Mouse (Mus musculus): ENCODE measurements around the gene Zfp512b. TPM values are rescaled to one million over a fixed set of nuclear protein-coding genes. Genes with fewer than 3 reads are reported as not detected.

The Zfp512b gene
- 15.3 TPM for polyA plus RNA-seq (2017; shearing (Covaris generic))

GRCm38 (mm10) chr2:181592231-181593041, at the start of gene Zfp512b:
TSS of gene Zfp512b (minus strand) at chr2:181592803.

GRCm38 (mm10) chr2:181598454-181599351, 6.1 kb upstream of the Zfp512b start, which contains the start of gene Samd10:
TSS of gene Samd10 (minus strand) at chr2:181599212.

GRCm38 (mm10) chr2:181591528-181592085, 996 bp downstream of the Zfp512b start, which contains the start of gene Prpf6:
TSS of gene Prpf6 (plus strand) at chr2:181591868.

GRCm38 (mm10) chr2:181584411-181584942, 8.1 kb downstream of the Zfp512b start, which contains the start of gene Uckl1:
TSS of gene Uckl1 (minus strand) at chr2:181584892.

Other genes with a start within 250 kb of the Zfp512b start
- 101 TPM for gene Zgpat, start 227.9 kb downstream of the Zfp512b start, polyA plus RNA-seq (2017; shearing (Covaris generic))
- 146 TPM for gene Arfrp1, start 227.4 kb downstream of the Zfp512b start, polyA plus RNA-seq (2017; shearing (Covaris generic))
- 355 TPM for gene Lime1, start 212.7 kb downstream of the Zfp512b start, polyA plus RNA-seq (2017; shearing (Covaris generic))
- gene Zbtb46, start 133.4 kb downstream of the Zfp512b start, polyA plus RNA-seq (2017; shearing (Covaris generic)): 1.6 TPM
- gene Abhd16b, start 99.6 kb downstream of the Zfp512b start, polyA plus RNA-seq (2017; shearing (Covaris generic)): not detected
- 98.8 TPM for gene Tpd52l2, start 95.7 kb downstream of the Zfp512b start, polyA plus RNA-seq (2017; shearing (Covaris generic))
- gene Dnajc5, start 72.3 kb downstream of the Zfp512b start, polyA plus RNA-seq (2017; shearing (Covaris generic)): 112 TPM
- 195 TPM for gene Uckl1, start 7.9 kb downstream of the Zfp512b start, polyA plus RNA-seq (2017; shearing (Covaris generic))
- gene Prpf6, start 935 bp downstream of the Zfp512b start, polyA plus RNA-seq (2017; shearing (Covaris generic)): 101 TPM
- gene Samd10, start 6.4 kb upstream of the Zfp512b start, polyA plus RNA-seq (2017; shearing (Covaris generic)): 7.0 TPM
- gene Gm29797, start 64.2 kb upstream of the Zfp512b start, polyA plus RNA-seq (2017; shearing (Covaris generic)): not detected
- not detected for gene Sox18, start 78.8 kb upstream of the Zfp512b start, polyA plus RNA-seq (2017; shearing (Covaris generic))
- 15.2 TPM for gene Tcea2, start 87.5 kb upstream of the Zfp512b start, polyA plus RNA-seq (2017; shearing (Covaris generic))
- gene Rgs19, start 101.2 kb upstream of the Zfp512b start, polyA plus RNA-seq (2017; shearing (Covaris generic)): 234 TPM
- not detected for gene Lkaaear1, start 105.6 kb upstream of the Zfp512b start, polyA plus RNA-seq (2017; shearing (Covaris generic))
- gene Oprl1, start 122.2 kb upstream of the Zfp512b start, polyA plus RNA-seq (2017; shearing (Covaris generic)): not detected
- gene Myt1, start 170.5 kb upstream of the Zfp512b start, polyA plus RNA-seq (2017; shearing (Covaris generic)): not detected
- gene Pcmtd2, start 245.1 kb upstream of the Zfp512b start, polyA plus RNA-seq (2017; shearing (Covaris generic)): 90.0 TPM

All from activated CD4-positive, CD25-positive, alpha-beta regulatory T cell, adult 9 weeks (primary cell).